Mouse (Mus musculus) regulatory T cell (primary cell): ENCODE data around the gene Mrpl53.

Source experiments
- in situ Hi-C: fragments of 300-600 bp; cut with MboI, MseI; formaldehyde crosslinking; loops from one replicate; pipeline ENCODE4 v1.15.1; 2025; ENCODE audit warnings: high pct_unique_total_duplicates

The Mrpl53 gene

DNA sequence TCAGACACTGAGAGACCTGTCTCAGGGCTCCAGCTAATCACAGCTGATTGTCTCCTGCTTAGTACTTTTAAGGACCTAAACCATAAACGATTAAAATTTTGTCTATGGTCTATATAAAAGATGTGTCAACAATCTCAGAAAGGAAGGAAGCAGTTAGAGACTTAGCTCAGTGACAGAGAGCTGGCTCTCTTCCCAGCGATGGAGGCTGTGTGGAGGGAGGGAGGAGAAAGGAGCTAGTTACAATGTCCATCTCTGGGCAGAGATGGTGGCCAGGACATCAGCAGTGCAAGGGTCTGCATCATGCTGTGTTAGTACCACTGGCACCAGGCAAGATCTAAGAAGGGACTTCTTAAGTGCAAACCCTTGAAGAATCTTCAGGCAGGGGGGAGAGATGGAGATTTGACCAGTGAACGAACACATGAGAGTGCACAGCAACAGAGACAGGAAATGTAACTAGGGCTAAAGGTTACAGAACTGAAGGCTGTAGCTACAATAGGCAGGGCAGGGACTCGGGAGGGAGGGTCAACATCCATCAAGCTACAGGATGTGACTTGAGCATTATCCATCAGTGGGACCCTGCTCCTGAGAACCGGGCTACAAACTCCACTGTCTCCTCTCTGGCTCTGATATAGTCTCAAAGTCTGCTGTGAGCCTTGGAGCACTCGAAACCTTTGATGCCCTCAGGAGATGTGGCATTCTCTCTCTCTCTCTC is 16.3 kb upstream of the Mrpl53 start:
- in situ Hi-C loops, result no loop called here

GRCm38 (mm10) chr6:83095968-83096367 is 12.9 kb upstream of the Mrpl53 start:
- in situ Hi-C loops, result loop anchor here (5.0 kb wide), 1 partner anchor 99 kb away; no protein-coding TSS in a partner anchor

GRCm38 (mm10) chr6:83098411-83098810 is 10.4 kb upstream of the Mrpl53 start:
- in situ Hi-C loops, result loop anchor here (5.0 kb wide), 1 partner anchor 101 kb away; no protein-coding TSS in a partner anchor

- in situ Hi-C loops, result loop anchor here (5.0 to 10.0 kb wide), 2 partner anchors 189 to 357 kb away; no protein-coding TSS in a partner anchor
Observed at GRCm38 (mm10) chr6:83101316-83101687, 7.5 kb upstream of the Mrpl53 start, which contains the start of the genes Ccdc142 and Gm42688. TSS of gene Ccdc142 (plus strand) at chr6:83101601. TSS of gene Gm42688 (plus strand) at chr6:83101617.

DNA sequence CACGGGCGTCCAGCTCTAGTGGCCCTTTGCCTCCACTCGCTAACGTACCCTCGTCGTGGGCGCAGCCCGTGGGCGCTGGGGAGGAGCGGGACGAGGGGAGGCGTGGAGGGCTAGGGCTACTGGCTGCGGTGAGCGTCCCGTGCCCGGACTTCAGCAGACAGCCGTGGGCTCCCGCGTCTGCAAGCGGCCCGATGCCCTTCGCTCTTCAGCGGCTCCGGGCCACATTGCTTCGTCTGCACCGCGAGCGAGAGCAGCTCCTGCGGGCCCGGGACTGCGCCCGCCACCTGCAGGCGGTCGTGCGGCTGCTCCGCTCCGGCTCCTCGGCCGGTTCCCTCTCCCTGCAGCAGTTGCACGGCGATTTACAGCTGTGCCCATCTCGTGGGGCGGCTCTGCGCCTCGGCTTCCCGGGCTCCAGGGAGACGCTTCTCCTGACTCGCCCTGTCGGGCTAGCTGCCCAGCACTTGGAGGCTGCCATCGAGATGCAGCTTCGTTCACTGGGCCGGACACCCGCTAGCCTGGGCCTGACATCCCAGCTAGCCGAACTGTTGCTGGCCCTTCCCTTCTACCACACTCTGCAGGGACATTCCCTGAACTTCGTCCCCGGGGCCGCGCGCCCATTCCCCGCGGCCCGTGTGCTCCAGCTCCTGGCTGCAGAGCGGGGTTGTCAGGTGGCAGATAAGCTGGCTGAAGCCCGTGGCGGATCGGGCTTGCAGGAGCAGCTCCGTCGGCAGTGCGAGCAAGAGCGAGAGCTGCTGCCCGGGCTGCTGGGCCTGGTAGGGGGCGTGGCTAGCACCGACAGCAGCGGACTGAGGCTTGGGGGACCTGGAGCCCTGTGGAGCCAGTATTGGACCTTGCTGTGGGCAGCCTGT is 6.9 kb upstream of the Mrpl53 start:
- in situ Hi-C loops, result loop anchor here (5.0 to 10.0 kb wide), 2 partner anchors 190 to 357 kb away; no protein-coding TSS in a partner anchor

DNA sequence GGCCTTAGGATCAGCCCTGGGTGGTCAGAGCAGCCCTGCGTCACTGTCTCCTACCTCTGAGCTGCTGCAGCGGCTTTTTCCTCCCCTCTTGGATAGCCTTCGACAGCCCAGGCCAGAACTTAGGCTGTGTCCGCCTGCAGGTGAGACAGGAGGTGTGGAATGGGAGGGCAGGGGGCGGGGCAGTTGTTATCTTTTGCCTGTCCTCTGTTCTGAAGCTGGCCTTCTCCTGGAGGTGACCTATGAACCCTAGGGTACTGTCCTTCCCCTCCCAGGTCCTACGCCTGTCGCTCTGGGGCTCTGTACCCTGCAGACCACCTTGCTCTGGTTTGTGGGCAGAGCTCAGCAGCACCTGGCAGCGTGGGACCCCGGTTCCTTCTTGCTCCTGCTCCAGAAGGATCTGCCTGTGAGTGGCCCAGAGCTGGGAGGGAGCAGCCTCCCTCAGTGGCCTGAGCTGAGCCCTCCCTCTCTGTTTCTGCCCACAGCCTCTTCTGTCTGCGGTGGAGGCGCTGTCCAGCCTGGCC is 5.7 kb upstream of the Mrpl53 start:
- in situ Hi-C loops, result loop anchor here (5.0 to 10.0 kb wide), 2 partner anchors 191 to 358 kb away; no protein-coding TSS in a partner anchor

- in situ Hi-C loops, result loop anchor here (5.0 to 10.0 kb wide), 2 partner anchors 192 to 359 kb away; no protein-coding TSS in a partner anchor
Observed at GRCm38 (mm10) chr6:83104158-83104557, 4.7 kb upstream of the Mrpl53 start.

DNA sequence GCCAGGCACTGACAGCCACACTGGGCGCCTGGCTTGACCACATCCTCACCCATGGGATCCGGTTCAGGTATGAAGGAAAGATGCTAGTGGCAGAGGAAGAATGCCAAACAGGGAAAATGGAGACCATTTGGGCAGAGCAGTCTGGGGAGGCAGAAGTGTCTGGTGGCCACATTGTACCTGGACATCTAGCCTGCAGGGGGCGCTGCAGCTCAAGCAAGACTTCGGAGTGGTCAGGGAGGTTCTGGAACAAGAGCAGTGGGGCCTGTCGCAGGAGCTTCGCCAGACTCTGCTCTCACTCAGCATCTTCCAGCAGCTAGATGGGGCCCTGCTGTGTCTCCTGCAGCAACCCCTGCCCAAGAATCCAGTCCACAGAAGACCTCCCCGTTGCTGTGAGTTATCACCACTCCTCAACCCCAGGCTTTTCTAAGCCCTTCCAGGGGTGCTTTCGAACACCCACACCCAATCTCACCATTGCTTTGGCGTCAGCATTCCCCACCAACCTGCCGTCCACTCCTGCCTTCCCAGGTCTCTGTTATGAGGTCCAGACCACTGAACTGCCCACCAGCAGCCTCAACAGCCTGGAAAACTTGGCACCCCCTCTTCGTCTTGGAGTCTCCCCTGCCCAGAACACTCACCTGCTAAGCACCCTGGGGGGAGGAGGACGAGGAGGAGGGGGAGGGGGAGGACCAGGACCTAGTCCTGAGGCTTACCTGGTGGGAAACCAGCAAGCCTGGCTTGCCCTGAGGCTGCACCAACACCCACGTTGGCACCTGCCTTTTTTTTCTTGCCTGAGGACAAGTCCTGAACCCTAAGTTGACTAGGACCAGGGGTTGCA is 1.1 kb upstream of the Mrpl53 start:
- in situ Hi-C loops, result loop anchor here (5.0 to 10.0 kb wide), 2 partner anchors 50 to 363 kb away; partner anchors contain the start of genes 1700003E16Rik and Wdr54

- in situ Hi-C loops, result no loop called here
Observed at GRCm38 (mm10) chr6:83111510-83112136, 2.8 kb downstream of the Mrpl53 start.

- in situ Hi-C loops, result no loop called here
Observed at GRCm38 (mm10) chr6:83115011-83115671, 6.3 kb downstream of the Mrpl53 start, which contains the start of gene Mogs. TSS of gene Mogs (plus strand) at chr6:83115496.

DNA sequence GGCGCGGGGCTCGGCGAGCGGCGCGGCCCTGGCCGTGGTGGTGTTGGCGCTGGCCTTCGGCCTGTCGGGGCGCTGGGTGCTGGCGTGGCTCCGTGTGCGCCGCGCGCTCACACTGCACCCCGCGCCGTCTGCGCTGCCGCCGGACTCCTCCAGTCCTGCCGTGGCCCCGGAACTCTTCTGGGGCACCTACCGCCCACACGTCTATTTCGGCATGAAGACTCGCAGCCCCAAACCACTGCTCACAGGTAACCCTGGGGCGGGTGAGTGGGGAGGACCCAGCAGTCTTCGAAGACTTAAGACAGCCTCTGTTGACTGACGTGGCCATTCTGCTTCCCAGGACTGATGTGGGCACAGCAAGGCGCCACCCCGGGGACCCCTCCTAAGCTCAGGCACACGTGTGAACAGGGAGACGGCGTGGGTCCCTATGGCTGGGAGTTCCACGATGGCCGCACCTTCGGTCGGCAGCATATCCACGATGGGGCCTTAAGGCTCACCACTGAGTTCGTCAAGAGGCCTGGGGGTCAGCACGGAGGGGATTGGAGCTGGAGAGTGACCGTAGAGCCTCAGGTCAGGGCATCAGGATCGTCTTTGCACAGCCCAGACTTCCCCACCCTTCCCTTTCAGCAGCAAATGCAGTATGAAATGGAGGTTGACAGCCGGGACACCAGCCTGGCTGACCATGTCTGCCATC is 7.0 kb downstream of the Mrpl53 start:
- in situ Hi-C loops, result no loop called here

GRCm38 (mm10) chr6:83116373-83117164 is 7.7 kb downstream of the Mrpl53 start:
- in situ Hi-C loops, result no loop called here

DNA sequence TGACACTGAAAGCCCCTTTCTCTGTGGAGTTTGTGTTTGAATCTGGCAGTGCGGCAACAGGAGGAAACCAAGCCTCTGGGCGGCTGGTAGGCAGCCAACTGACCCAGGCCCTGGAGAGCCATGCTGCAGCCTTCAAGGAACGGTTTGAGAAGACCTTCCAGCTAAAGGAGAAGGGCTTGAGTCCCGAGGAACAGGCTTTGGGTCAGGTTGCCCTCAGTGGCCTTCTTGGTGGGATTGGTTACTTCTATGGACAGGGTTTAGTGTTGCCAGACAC is 8.3 kb downstream of the Mrpl53 start:
- in situ Hi-C loops, result no loop called here

DNA sequence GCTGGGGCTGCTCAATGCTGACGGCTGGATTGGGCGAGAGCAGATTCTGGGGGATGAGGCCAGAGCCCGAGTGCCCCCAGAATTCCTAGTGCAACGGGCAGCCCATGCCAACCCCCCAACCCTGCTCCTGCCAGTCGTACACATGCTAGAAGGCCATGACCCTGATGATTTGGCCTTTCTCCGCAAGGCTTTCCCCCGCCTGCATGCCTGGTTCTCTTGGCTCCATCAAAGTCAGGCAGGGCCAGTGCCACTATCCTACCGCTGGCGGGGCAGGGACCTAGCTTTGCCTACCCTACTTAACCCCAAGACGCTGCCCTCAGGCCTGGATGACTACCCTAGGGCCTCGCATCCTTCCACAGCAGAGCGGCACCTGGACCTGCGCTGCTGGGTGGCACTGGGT is 8.8 kb downstream of the Mrpl53 start:
- in situ Hi-C loops, result no loop called here

GRCm38 (mm10) chr6:83118369-83118768 is 9.5 kb downstream of the Mrpl53 start:
- in situ Hi-C loops, result no loop called here

GRCm38 (mm10) chr6:83118825-83119733 is 10.2 kb downstream of the Mrpl53 start:
- in situ Hi-C loops, result no loop called here

GRCm38 (mm10) chr6:83119734-83120051 is 10.9 kb downstream of the Mrpl53 start:
- in situ Hi-C loops, result no loop called here
